Mouse (Mus musculus): ENCODE measurements around the gene Rnf223. TPM values are rescaled to one million over a fixed set of nuclear protein-coding genes. Genes with fewer than 3 reads are reported as not detected.

Rnf223 gene
- polyA plus RNA-seq, 1 experiment: 0.31 TPM

DNA sequence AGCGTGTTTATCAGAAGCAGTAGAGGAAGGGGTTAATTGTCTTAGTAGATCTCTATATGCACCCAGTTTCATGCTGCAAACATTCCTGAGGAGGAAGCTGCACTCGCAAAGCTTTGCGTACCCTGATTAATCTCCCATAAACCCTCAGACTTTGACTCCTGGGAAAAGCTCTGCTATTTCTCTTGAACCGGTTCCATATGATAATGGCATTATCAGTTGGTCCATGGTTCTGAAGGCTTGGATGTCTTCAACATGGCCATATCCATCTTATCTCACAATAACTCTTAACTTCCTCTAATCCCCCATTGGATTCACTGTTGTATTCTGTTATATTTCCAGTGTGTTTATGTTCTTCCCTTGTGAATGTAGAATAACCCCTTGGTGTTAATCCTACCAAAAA lies 27.0 kb upstream of the Rnf223 start:
- TF ChIP-seq CTCF (conservative IDR thresholded peaks at IDR 0.05; ENCODE audit: insufficient read depth, insufficient read length, low read depth, low read length) (no peak), POLR2A (IDR thresholded peaks at IDR 0.05; ENCODE audit: low read depth, low read length) (no peak)
- Histone ChIP-seq H3K27me3 (replicated peaks; ENCODE audit: control insufficient read depth, insufficient read depth, low read length) (no peaks in the 10 kb centered on the region), H3K36me3 (ENCODE audit: control insufficient read depth, insufficient read depth, low read length) (no peaks in the 10 kb centered on the region), H3K27ac (ENCODE audit: insufficient read depth, low read depth, low read length) (no peak overlapping the region), H3K4me3 (ENCODE audit: insufficient read depth, low read depth, low read length) (no peak overlapping the region), H3K4me1 (ENCODE audit: control insufficient read depth, insufficient read depth, low read length) (0 out of 2 replicates have a peak, but pooled peaks cover 6% of the 10 kb centered on the region)
- no peak for DNase-seq
- WGBS: 79% methylated on average over 4 of the region's 4 CpGs

DNA sequence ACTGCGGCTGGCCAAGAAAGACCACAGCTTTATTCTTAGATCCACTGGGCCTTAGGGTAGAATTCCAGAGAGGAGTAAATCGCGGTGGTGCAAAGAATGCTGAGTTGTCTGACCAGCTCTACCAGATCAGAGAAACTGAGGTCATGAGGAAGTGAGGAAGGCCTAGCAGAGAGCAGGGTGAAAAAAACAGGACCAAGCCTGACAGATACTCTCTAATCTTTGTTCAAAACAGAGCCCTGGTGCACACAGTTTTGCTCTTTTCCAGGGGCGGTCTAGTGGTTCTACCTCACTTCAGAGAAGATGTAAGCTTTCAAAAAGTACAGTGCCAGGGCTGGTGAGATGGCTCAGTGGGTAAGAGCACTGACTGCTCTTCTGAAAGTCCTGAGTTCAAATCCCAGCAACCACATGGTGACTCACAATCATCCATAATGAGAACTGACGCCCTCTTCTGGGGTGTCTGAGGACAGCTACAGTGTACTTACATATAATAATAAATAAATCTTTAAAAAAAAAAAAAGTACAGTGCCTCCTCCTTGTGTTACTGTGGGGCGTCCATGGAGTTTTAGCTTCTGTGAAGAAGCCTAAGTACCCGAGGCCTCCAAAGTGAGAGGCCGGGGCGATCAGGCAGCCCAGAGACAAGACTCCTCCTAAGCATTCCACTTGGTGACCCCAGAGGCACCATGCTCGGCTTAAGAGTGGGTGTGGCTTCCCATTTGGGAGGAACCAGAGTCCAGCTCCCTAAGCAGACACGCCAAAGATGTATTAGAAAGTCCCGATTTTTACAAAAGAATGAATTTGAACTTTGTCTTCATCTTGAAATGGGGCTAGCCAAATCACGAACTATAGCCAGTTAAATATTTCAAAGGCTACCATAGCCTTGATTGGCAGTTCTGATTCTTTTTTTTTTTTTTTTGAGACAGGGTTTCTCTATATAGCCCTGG lies 21.4 kb upstream of the Rnf223 start:
- DNase-seq: peak; percentile 77
- no peaks in the 10 kb centered on the region for H3K27me3 ChIP-seq (replicated peaks; ENCODE audit: control insufficient read depth, insufficient read depth, low read length)
- H3K4me1 ChIP-seq (ENCODE audit: control insufficient read depth, insufficient read depth, low read length): no peaks in the 10 kb centered on the region
- peak overlapping the region; percentile 63 for H3K27ac ChIP-seq (ENCODE audit: insufficient read depth, low read depth, low read length)
- TF ChIP-seq POLR2A (IDR thresholded peaks at IDR 0.05; ENCODE audit: low read depth, low read length): no peak
- no peak for TF ChIP-seq CTCF (conservative IDR thresholded peaks at IDR 0.05; ENCODE audit: insufficient read depth, insufficient read length, low read depth, low read length)
- peak overlapping the region; percentile 57 for H3K4me3 ChIP-seq (ENCODE audit: insufficient read depth, low read depth, low read length)
- H3K36me3 ChIP-seq (ENCODE audit: control insufficient read depth, insufficient read depth, low read length): no peaks in the 10 kb centered on the region
- WGBS: 18% methylated on average over 13 of the region's 13 CpGs

DNA sequence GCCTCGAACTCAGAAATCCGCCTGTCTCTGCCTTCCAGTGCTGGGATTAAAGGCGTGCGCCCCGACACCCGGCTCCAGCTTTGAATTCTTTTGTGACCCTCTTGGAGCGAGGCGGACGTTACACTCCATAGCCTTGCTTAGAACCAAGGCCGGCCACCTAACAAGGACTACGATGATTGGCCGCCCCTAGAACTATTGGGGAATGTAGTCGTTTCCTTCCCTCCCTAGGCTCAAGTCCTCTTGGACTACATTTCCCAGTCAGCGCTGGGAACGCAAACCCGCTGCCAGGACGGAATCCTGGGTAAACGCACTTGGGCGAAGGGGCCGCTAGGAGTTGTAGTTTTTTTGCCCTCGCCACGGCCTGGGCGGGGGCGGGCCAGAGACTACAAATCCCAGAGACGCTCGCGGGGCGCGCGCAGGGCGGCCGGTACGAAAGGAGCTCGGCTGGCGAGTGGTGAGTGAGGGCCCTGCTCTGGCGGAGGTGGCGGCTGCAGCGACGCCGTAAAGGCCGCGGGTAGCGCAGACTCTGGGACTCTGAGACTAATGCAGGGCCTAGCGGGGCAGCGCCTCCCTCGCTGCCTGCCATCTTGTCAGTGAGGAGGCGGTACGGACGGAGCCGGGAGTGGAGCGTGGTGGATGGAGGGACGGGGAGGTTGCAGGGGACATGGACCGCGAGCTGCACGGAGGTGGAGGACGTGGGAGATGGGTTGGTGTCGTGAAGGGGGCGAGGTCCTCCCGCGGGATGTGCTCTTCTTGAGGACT lies 20.6 kb upstream of the Rnf223 start, which contains the start of gene 9430015G10Rik:
TSS of gene 9430015G10Rik (plus strand) at position 413 of the 762 bp plus-strand sequence.
- DNase-seq: peak; percentile 99
- H3K36me3 ChIP-seq (ENCODE audit: control insufficient read depth, insufficient read depth, low read length): no peaks in the 10 kb centered on the region
- no peaks in the 10 kb centered on the region for H3K4me1 ChIP-seq (ENCODE audit: control insufficient read depth, insufficient read depth, low read length)
- H3K27me3 ChIP-seq (replicated peaks; ENCODE audit: control insufficient read depth, insufficient read depth, low read length): no peaks in the 10 kb centered on the region
- H3K4me3 ChIP-seq (ENCODE audit: insufficient read depth, low read depth, low read length): peak within 1 kb of the TSS; percentile 62
- TF ChIP-seq POLR2A (IDR thresholded peaks at IDR 0.05; ENCODE audit: low read depth, low read length) (no peak), CTCF (conservative IDR thresholded peaks at IDR 0.05; ENCODE audit: insufficient read depth, insufficient read length, low read depth, low read length) (no peak)
- peak within 1 kb of the TSS; percentile 63 for H3K27ac ChIP-seq (ENCODE audit: insufficient read depth, low read depth, low read length)
- WGBS: under 1% methylated on average over 60 of the region's 60 CpGs

DNA sequence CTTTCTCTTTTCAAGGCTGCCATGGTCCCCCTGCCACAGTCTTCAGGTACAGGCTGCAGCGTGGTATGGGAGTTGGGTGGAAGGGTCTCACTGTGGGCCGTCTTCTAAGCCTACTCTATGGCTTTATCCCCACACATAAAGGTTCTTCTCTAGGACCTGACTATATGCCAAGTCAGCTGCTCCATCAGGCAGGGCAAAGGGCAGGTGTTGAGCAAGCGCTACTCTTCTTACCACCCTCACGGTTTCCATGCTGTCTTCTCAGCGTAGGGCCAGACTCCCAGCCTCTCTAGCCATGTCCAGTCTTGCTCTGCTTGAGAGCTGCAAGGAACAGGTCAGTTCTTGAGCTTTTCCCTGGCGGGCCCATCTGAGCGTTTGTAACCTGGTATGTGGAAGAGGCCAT lies 6.2 kb upstream of the Rnf223 start:
- no peaks in the 10 kb centered on the region; the same call in 1 of the 2 replicates for H3K36me3 ChIP-seq (ENCODE audit: control insufficient read depth, insufficient read depth, low read length)
- no peaks in the 10 kb centered on the region for H3K4me1 ChIP-seq (ENCODE audit: control insufficient read depth, insufficient read depth, low read length)
- WGBS: 79% methylated on average over 7 of the region's 7 CpGs
- DNase-seq: peak; percentile 52
- H3K27ac ChIP-seq (ENCODE audit: insufficient read depth, low read depth, low read length): no peak overlapping the region
- H3K27me3 ChIP-seq (replicated peaks; ENCODE audit: control insufficient read depth, insufficient read depth, low read length): no peaks in the 10 kb centered on the region
- TF ChIP-seq CTCF (conservative IDR thresholded peaks at IDR 0.05; ENCODE audit: insufficient read depth, insufficient read length, low read depth, low read length) (no peak), POLR2A (IDR thresholded peaks at IDR 0.05; ENCODE audit: low read depth, low read length) (no peak)
- H3K4me3 ChIP-seq (ENCODE audit: insufficient read depth, low read depth, low read length): no peak overlapping the region

DNA sequence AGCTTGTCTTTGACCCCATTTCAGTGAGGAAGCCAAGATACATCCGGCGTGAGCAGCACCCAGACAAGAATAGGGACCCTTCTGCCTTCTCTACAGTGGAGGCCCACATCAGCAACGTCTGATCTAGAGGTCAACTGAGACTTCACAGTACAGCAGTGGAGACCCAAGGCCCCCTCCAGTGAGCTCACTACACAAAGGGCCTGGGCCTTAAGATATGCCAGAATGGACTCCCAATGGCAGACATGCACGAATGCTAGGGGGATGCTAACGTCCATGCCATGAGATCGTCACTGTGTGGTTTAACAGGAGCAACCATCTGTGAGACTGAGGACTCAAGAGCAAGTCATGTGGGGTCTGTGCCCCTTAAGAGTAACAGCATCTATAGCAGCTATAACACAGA lies 4.9 kb upstream of the Rnf223 start:
- TF ChIP-seq POLR2A (IDR thresholded peaks at IDR 0.05; ENCODE audit: low read depth, low read length) (no peak), CTCF (conservative IDR thresholded peaks at IDR 0.05; ENCODE audit: insufficient read depth, insufficient read length, low read depth, low read length) (no peak)
- DNase-seq: no peak
- H3K4me3 ChIP-seq (ENCODE audit: insufficient read depth, low read depth, low read length): no peak overlapping the region
- 94% methylated on average over 6 of the region's 6 CpGs for WGBS
- no peak overlapping the region for H3K27ac ChIP-seq (ENCODE audit: insufficient read depth, low read depth, low read length)
- H3K27me3 ChIP-seq (replicated peaks; ENCODE audit: control insufficient read depth, insufficient read depth, low read length): no peaks in the 10 kb centered on the region
- H3K4me1 ChIP-seq (ENCODE audit: control insufficient read depth, insufficient read depth, low read length): no peaks in the 10 kb centered on the region
- H3K36me3 ChIP-seq (ENCODE audit: control insufficient read depth, insufficient read depth, low read length): no peaks in the 10 kb centered on the region; the same call in 1 of the 2 replicates

DNA sequence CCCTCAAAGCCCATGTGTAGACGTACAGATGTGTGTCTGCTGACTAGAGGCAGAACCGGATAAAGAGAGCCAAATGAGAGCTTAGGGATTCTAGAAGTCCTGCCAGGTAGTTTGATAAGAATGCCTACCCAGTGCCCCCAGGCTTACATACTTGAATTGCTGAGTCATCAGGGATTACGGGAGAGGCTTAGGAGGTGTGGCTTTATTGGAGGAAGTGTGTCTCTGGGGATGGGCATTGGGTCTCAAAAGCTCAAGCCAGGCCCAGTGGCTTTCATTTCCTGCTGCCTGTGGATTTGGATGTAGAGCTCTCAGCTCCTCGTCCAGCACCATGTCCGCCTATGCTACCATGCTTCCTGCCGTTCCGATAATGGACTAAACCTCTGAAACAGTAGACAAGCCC lies 3.5 kb upstream of the Rnf223 start:
- Histone ChIP-seq H3K36me3 (ENCODE audit: control insufficient read depth, insufficient read depth, low read length) (no peaks in the 10 kb centered on the region), H3K4me3 (ENCODE audit: insufficient read depth, low read depth, low read length) (no peak overlapping the region), H3K4me1 (ENCODE audit: control insufficient read depth, insufficient read depth, low read length) (no peaks in the 10 kb centered on the region), H3K27ac (ENCODE audit: insufficient read depth, low read depth, low read length) (no peak overlapping the region), H3K27me3 (replicated peaks; ENCODE audit: control insufficient read depth, insufficient read depth, low read length) (no peaks in the 10 kb centered on the region)
- WGBS: 78% methylated on average over 7 of the region's 7 CpGs
- no peak for TF ChIP-seq CTCF (conservative IDR thresholded peaks at IDR 0.05; ENCODE audit: insufficient read depth, insufficient read length, low read depth, low read length)
- DNase-seq: no peak

DNA sequence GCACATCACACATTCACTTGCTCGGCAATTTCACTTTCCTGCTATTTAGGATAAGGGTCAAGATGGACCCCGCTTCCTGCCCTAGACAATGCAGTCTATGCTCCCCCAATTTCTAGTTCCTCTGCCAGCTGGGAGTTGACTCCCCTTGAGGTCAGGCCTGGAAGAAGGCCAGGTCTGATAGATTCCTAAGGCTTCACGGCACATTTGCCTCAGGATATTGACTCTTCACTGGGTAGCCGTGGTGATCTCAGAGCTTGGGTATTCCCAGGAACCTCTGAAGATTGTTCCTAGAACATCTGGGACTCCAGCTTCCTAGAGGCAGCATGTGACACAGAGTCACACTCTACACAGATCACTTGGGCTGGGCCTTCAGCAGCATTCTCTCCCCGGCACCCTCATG lies 1.6 kb upstream of the Rnf223 start:
- TF ChIP-seq CTCF (conservative IDR thresholded peaks at IDR 0.05; ENCODE audit: insufficient read depth, insufficient read length, low read depth, low read length) (no peak), POLR2A (IDR thresholded peaks at IDR 0.05; ENCODE audit: low read depth, low read length) (no peak)
- DNase-seq: no peak
- H3K27me3 ChIP-seq (replicated peaks; ENCODE audit: control insufficient read depth, insufficient read depth, low read length): no peaks in the 10 kb centered on the region
- no peak overlapping the region for H3K27ac ChIP-seq (ENCODE audit: insufficient read depth, low read depth, low read length)
- no peaks in the 10 kb centered on the region for H3K36me3 ChIP-seq (ENCODE audit: control insufficient read depth, insufficient read depth, low read length)
- 82% methylated on average over 5 of the region's 5 CpGs for WGBS
- no peak overlapping the region for H3K4me3 ChIP-seq (ENCODE audit: insufficient read depth, low read depth, low read length)
- no peaks in the 10 kb centered on the region for H3K4me1 ChIP-seq (ENCODE audit: control insufficient read depth, insufficient read depth, low read length)
